Mouse (Mus musculus): Measurements from ENCODE around the gene Esrra. TPM values are rescaled to one million over a fixed set of nuclear protein-coding genes. Genes with fewer than 3 reads are reported as not detected.

The Esrra gene
- polyA plus RNA-seq (2014; fragmentation: Illumina TruSeq; extraction: RNeasy Lipid Tissue Mini Kit (QIAGEN cat#74804)), result 0.83 TPM

DNA sequence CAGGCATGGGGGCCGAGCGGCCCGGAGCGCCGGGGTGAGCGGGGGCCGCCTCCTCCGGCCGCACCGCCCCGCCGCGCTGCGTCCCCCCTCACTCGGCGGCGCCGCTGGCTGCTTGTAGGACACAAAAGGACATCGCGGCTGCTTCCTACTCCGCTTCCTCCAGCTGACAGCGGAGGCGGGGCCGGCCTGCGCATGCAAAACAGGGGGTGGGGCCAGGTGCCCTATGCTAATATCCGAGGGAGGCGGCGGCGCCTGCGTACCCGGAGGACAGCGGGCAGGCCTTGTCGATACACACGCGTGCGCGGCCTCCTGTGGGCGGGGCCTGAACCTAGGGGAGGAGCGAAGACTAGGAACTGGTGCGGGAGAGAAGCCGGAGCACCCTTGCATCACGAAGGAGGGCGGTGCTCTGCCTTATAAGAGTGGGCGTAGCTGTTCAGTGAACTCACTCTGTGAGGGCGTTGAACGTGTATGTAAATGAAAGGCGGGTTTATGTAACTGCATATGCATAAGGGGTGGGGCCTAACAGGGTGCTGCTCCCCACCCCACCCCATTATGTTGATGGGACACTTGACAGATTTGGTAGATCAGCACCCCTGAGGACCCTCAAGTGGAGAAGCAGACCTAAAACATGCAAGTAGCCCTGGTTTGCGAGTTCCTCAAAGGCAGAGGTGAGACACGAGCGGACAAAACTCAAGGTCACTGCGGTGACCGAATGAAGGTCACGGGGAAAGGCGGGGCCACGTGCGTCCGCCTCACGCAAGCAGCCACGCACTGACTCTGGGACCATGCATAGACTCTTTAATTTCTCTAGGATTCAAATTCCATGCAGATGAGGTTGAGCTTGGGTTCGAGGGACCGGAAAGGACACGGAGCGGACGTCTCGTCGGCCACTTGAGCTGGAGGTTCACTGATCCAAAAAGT lies at the start of gene Esrra:
Gene Esrra (minus strand): TSS at position 167 of the 921 bp plus-strand sequence.

DNA sequence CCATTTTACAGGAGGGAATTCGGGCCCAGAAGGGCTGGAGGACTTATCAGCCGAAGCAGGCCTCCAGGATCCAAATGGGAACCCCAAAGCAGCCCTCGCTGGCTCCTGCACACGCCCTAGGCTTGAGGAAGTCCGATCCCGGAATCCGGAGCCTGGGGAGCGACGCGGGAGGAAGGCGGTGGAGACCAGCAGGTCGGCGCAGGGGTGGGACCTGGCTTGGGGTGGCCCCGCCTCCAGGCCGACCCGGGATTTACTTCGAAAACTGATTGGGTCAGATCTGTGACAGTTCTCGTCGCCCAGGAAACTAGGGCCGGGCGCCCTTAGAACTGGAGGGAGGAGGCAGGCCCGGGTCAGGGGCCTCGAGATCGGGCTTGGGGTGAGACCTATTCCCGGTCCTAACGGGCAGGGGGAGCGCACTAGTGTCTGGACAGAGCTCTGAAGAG lies 20.7 kb upstream of the Esrra start, which contains the start of gene Gpr137:
Gene Gpr137 (minus strand): TSS at position 232 of the 443 bp plus-strand sequence.

DNA sequence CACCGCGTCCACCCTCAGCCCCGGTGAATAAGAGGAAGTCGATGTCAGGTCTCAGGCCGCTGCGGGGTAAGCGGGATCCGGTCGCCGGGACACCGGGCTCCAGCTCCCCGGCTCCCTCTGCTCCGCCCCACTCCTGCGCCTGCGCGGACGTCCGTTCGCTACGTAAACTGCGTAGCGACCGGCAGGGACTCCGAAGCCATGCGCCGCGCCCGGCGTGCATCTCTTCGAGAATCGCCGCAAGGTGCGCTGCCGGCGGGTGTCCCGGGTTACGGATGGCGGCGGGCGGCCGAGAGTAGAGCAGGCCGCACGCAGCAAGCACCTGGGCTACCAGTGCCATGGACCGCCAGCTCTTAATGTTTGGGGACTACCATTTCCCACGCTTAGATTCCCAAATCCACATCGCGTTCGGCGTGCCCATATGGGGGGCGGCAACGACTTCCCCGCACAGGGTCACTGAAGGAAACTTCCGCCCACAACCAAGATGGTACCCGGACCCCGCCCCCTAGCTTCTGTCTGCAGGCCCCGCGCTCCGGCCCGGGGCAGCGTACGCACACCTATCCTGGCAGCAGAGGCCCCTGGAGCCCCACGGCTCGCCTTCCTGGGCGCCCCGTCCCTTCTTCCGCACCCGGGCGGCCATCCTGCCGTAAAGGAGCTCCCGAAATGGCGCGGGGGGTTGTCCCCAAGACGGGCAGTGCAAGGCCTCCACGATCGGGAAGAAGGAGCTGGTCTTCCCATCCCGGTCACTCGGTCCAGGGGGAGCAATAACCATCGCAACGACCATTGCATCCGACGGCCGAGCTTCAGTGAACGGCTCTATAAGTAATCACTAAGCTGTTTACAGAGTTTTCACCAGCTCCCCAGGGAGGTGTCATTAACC lies 20.0 kb upstream of the Esrra start, which contains the start of gene Bad:
Gene Bad (plus strand): TSS at position 490 of the 877 bp plus-strand sequence.

DNA sequence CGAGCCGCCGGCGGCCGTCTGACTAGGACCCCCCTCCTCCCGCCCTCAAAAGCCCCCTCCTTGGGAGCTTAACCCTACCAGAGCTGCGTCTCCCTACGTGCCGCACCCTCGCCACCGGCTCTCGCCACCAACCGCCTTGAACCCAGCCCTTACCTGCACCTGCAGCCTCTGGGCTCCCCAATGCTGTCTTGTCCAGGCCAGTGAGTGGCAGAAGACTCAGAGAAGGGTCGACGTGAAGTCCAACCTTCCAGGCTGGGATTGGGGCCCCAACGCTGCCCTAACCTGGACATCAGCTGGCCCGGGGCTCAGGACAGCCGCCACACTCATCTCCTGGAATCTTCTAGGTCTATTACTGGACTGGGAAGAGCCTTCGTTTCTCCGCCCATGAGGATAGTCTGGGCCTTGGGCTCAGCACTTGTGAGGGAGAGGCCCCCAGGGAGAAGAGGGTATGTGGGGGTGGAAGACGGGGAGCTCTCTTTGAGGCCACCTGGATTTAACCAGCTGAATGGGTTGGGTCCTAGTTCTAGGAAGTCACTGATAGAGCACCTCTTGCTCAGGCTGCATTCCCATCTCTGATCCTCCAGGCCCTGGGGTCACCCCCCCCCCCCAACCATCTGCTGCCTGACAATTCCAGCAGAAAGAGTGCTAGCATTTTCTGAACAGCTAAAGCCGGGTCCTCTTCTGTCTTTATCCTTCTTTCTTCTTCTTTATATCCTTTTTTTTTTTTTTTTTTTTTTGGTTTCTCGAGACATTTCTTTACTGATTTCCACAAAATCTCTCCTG lies 12.8 kb upstream of the Esrra start, which contains the start of gene Kcnk4:
Gene Kcnk4 (minus strand): TSS at position 321 of the 783 bp plus-strand sequence.

DNA sequence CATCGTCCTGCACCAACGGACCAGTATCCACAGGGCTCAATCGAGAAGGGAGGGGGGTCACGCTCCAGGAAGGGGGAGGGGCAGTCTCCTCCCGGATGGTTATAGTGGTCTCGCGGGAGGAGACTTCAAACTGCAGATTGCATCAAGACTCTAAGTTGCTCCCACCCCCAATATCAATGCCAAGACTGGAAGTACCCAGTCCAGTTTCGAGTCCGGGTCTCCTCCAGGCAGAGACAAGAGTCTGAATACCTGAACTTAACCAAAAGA lies 3.6 kb upstream of the Esrra start, which contains the start of gene Catsperz:
Gene Catsperz (minus strand): TSS at position 74 of the 267 bp plus-strand sequence.

DNA sequence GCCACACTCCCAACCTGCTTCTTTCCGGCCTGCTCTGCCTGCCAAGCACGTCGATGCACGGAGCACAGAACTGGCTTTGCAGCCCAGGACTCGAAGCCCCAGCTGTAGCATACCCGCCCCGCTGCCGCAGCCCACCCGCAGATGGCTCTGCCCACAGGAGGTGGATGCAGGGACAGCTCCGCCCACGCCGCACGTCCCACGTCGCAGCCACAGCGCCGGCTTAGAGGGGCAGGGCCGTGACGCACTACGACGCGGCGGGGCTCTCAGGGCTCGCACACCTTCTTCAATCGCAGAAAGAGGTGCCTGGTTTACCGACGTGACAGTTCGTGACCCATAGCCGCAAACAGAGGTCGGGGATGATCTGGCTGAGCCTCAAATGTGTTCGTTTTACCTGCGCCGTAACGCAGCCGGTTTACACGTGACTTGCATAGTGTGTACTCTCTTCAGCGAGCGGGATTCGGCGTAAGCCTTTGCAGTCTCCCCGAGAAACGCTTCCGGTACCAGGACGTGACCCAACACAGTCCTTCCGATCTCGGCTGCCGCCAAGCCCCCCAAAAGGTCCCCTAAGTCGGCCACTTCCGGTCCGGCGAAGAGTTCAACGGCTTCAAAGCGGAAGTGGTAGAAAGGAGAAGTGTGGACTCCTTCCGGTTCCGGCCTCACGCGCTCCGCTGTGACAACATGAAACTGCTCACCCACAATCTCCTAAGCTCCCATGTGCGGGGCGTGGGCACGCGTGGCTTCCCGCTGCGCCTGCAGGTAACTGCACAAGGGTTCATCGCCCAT lies 11.9 kb downstream of the Esrra start, which contains the start of the genes Trmt112 and Prdx5:
Gene Trmt112 (plus strand): TSS at position 192 of the 783 bp plus-strand sequence.
Gene Prdx5 (minus strand): TSS at position 600 of the 783 bp plus-strand sequence.

Other genes with a start within 250 kb of the Esrra start
- gene Rps6ka4, start 81.2 kb downstream of the Esrra start, polyA plus RNA-seq (2014; fragmentation: Illumina TruSeq; extraction: RNeasy Lipid Tissue Mini Kit (QIAGEN cat#74804)), result not detected
- gene Ccdc88b, start 63.6 kb downstream of the Esrra start, polyA plus RNA-seq (2014; fragmentation: Illumina TruSeq; extraction: RNeasy Lipid Tissue Mini Kit (QIAGEN cat#74804)), result not detected
- gene Trmt112, start 12.1 kb downstream of the Esrra start, polyA plus RNA-seq (2014; fragmentation: Illumina TruSeq; extraction: RNeasy Lipid Tissue Mini Kit (QIAGEN cat#74804)), result 26.0 TPM
- gene Prdx5, start 11.7 kb downstream of the Esrra start, polyA plus RNA-seq (2014; fragmentation: Illumina TruSeq; extraction: RNeasy Lipid Tissue Mini Kit (QIAGEN cat#74804)), result 12.0 TPM
- not detected for gene Catsperz, start 3.6 kb upstream of the Esrra start, polyA plus RNA-seq (2014; fragmentation: Illumina TruSeq; extraction: RNeasy Lipid Tissue Mini Kit (QIAGEN cat#74804))
- not detected for gene Kcnk4, start 12.7 kb upstream of the Esrra start, polyA plus RNA-seq (2014; fragmentation: Illumina TruSeq; extraction: RNeasy Lipid Tissue Mini Kit (QIAGEN cat#74804))
- 0.71 TPM for gene Bad, start 20.0 kb upstream of the Esrra start, polyA plus RNA-seq (2014; fragmentation: Illumina TruSeq; extraction: RNeasy Lipid Tissue Mini Kit (QIAGEN cat#74804))
- not detected for gene Gpr137, start 20.7 kb upstream of the Esrra start, polyA plus RNA-seq (2014; fragmentation: Illumina TruSeq; extraction: RNeasy Lipid Tissue Mini Kit (QIAGEN cat#74804))
- 8.7 TPM for gene Ppp1r14b, start 53.2 kb upstream of the Esrra start, polyA plus RNA-seq (2014; fragmentation: Illumina TruSeq; extraction: RNeasy Lipid Tissue Mini Kit (QIAGEN cat#74804))
- gene Plcb3, start 54.7 kb upstream of the Esrra start, polyA plus RNA-seq (2014; fragmentation: Illumina TruSeq; extraction: RNeasy Lipid Tissue Mini Kit (QIAGEN cat#74804)), result 4.2 TPM
- gene Fkbp2, start 58.7 kb upstream of the Esrra start, polyA plus RNA-seq (2014; fragmentation: Illumina TruSeq; extraction: RNeasy Lipid Tissue Mini Kit (QIAGEN cat#74804)), result 12.2 TPM
- gene Vegfb, start 65.8 kb upstream of the Esrra start, polyA plus RNA-seq (2014; fragmentation: Illumina TruSeq; extraction: RNeasy Lipid Tissue Mini Kit (QIAGEN cat#74804)), result 10.9 TPM
- gene Dnajc4, start 70.8 kb upstream of the Esrra start, polyA plus RNA-seq (2014; fragmentation: Illumina TruSeq; extraction: RNeasy Lipid Tissue Mini Kit (QIAGEN cat#74804)), result not detected
- not detected for gene Nudt22, start 74.3 kb upstream of the Esrra start, polyA plus RNA-seq (2014; fragmentation: Illumina TruSeq; extraction: RNeasy Lipid Tissue Mini Kit (QIAGEN cat#74804))
- not detected for gene Trpt1, start 74.3 kb upstream of the Esrra start, polyA plus RNA-seq (2014; fragmentation: Illumina TruSeq; extraction: RNeasy Lipid Tissue Mini Kit (QIAGEN cat#74804))
- gene Fermt3, start 97.7 kb upstream of the Esrra start, polyA plus RNA-seq (2014; fragmentation: Illumina TruSeq; extraction: RNeasy Lipid Tissue Mini Kit (QIAGEN cat#74804)), result not detected
- gene Stip1, start 118.2 kb upstream of the Esrra start, polyA plus RNA-seq (2014; fragmentation: Illumina TruSeq; extraction: RNeasy Lipid Tissue Mini Kit (QIAGEN cat#74804)), result 74.7 TPM
- 1.4 TPM for gene Macrod1, start 135.0 kb upstream of the Esrra start, polyA plus RNA-seq (2014; fragmentation: Illumina TruSeq; extraction: RNeasy Lipid Tissue Mini Kit (QIAGEN cat#74804))
- gene Flrt1, start 183.9 kb upstream of the Esrra start, polyA plus RNA-seq (2014; fragmentation: Illumina TruSeq; extraction: RNeasy Lipid Tissue Mini Kit (QIAGEN cat#74804)), result 2.1 TPM